Mouse (Mus musculus) spleen, adult 2 months (tissue): ENCODE data around the gene Pced1b.

Source experiments
- CTCF ChIP-seq: fragments of 200-500 bp; IDR thresholded peaks from 2 replicates; pipeline ENCODE4 v1.5.1; 2011; ENCODE audit warnings: mild to moderate bottlenecking, inconsistent platforms; ENCODE audit not compliant: insufficient read depth, insufficient read length, insufficient replicate concordance; ENCODE audit errors: extremely low read depth
- POLR2A ChIP-seq: fragments of 200-500 bp; IDR thresholded peaks from 2 replicates; pipeline ENCODE4 v1.6.1; 2011; ENCODE audit warnings: low read depth, low read length, inconsistent platforms

DNA sequence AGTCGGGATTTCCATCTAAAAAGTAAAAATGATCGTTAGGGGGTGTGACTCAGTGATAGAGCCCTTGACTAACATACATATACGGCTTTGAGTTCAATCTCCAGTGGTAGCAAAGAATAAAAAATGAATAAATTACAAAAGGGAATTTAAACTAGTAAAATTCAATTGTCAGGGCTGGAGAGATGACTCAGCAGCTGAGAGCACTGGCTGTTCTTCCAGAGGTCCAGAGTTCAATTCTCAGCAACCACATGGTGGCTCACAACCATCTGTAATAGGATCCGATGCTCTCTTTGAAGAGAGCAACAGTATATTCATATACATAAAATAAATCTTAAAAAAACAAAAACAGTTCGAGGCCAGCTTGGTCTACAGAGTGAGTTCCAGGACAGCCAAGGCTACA, 99.5 kb downstream of the Pced1b start:
- TF ChIP-seq CTCF, result no peak
- no peak for TF ChIP-seq POLR2A
